Mouse (Mus musculus): ENCODE results near the gene Med8. TPM values are rescaled to one million over a fixed set of nuclear protein-coding genes. Genes with fewer than 3 reads are reported as not detected.

The Med8 gene
- polyA plus RNA-seq, 1 experiment: 44.9 TPM

DNA sequence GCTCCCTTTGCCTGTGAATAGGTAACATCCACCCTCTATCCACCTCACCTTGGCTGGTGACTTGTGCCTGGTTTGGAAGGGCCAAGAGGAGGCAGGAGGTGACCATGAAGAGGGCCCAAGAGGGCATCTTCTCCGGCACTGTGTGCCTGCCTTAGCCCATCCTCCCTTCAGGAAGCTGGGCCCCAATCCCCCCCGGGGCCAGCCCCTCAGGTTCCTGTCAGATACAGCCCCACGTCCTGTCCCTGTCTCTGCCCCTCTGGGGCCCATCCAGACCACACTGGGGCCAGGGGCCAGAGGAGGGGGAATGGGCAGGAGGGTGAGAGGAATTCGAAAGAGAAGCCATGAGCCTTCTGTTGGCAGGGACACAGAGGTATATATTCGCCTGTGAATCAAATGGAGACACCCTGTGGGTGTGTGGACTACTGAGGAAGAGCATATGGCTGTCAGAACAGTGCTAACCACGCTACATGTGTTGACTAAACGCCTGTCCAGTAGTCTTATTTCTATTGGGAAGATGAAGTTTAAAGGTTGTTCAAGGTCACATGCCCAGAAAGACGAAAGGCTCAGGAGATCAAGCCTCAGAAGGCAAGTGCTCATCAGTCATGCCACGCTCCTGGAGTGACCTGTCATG lies 48.3 kb downstream of the Med8 start, which contains the start of gene Mpl:
Mpl (minus strand) TSS at position 169 of the 631 bp plus-strand sequence.
- DNase-seq (ENCODE audit: low read depth, low spot score): no peak
- 62% methylated on average over 9 of the region's 9 CpGs for WGBS

DNA sequence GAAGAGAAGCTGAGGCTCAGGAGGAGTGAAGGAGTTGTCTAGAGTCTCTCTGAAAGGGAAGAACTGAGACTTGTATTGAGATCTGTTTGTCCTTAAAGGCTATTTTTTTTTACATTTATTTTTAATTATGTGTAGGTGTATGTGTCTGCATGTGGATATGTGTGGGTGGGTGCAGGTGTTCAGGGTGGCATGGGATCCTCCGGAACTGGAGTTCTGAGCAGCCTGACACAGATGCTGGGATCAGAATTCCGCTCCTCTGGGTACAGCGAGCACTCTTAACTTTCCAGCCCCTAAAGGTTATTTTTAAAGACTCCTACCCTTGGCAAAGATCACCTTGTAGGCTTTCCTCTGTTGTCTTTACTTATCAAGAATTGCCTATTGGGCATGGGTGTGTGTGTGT lies 55.8 kb downstream of the Med8 start:
- DNase-seq (ENCODE audit: low read depth, low spot score): no peak
- 88% methylated on average over 3 of the region's 3 CpGs for WGBS

Other genes with a start within 250 kb of the Med8 start
- gene Kdm4a, start 229.3 kb upstream of the Med8 start, polyA plus RNA-seq (2012; rRNA removed): 18.5 and 27.8 TPM in 2 replicates
- gene Ptprf, start 117.9 kb upstream of the Med8 start, polyA plus RNA-seq (2012; rRNA removed): 86.5 and 143 TPM in 2 replicates
- gene Szt2, start 64 bp upstream of the Med8 start, polyA plus RNA-seq (2012; rRNA removed): 22.5 and 28.0 TPM in 2 replicates
- 380 and 399 TPM in 2 replicates for gene Elovl1, start 18.8 kb downstream of the Med8 start, polyA plus RNA-seq (2012; rRNA removed)
- gene Cdc20, start 28.0 kb downstream of the Med8 start, polyA plus RNA-seq (2012; rRNA removed): 70.4 and 90.0 TPM in 2 replicates
- gene Mpl, start 48.2 kb downstream of the Med8 start, polyA plus RNA-seq (2012; rRNA removed): 0.02 and 0.08 TPM in 2 replicates
- gene Tie1, start 80.7 kb downstream of the Med8 start, polyA plus RNA-seq (2012; rRNA removed): 7.9 and 11.3 TPM in 2 replicates
- 93.0 and 123 TPM in 2 replicates for gene 2610528J11Rik, start 117.7 kb downstream of the Med8 start, polyA plus RNA-seq (2012; rRNA removed)
- gene Tmem125, start 134.7 kb downstream of the Med8 start, polyA plus RNA-seq (2012; rRNA removed): 47.8 and 53.0 TPM in 2 replicates
- gene Cfap57, start 211.4 kb downstream of the Med8 start, polyA plus RNA-seq (2012; rRNA removed): 0.03 and 0.26 TPM in 2 replicates
- gene Ebna1bp2, start 211.5 kb downstream of the Med8 start, polyA plus RNA-seq (2012; rRNA removed): 22.8 and 24.3 TPM in 2 replicates
- not detected in 2 replicates for gene Olfr62, start 249.6 kb downstream of the Med8 start, polyA plus RNA-seq (2012; rRNA removed)